Mouse (Mus musculus): ENCODE data around the gene Kcnc1. TPM values are rescaled to one million over a fixed set of nuclear protein-coding genes. Genes with fewer than 3 reads are reported as not detected.

The Kcnc1 gene
- polyA plus RNA-seq, 1 experiment from 2014 or later, result not detected

GRCm38 (mm10) chr7:46401371-46402180 is 5.3 kb downstream of the Kcnc1 start:
- H3K36me3 ChIP-seq (ENCODE audit: inconsistent target), result no peaks in the 10 kb centered on the region
- H3K4me3 ChIP-seq (ENCODE audit: inconsistent target), result no peak overlapping the region
- H3K27ac ChIP-seq, result no peak overlapping the region
- WGBS (ENCODE audit: missing documents), result 69% methylated on average over 3 of the region's 3 CpGs
- no peaks in the 10 kb centered on the region for H3K79me2 ChIP-seq (ENCODE audit: inconsistent target)

- H3K4me3 ChIP-seq (ENCODE audit: inconsistent target), result no peak overlapping the region
- 90% methylated on average over 15 of the region's 15 CpGs for WGBS (ENCODE audit: missing documents)
Measured at GRCm38 (mm10) chr7:46403616-46404485, 7.6 kb downstream of the Kcnc1 start.

GRCm38 (mm10) chr7:46404756-46405155 is 8.5 kb downstream of the Kcnc1 start:
- no peaks in the 10 kb centered on the region for H3K36me3 ChIP-seq (ENCODE audit: inconsistent target)
- H3K4me3 ChIP-seq (ENCODE audit: inconsistent target), result no peak overlapping the region
- H3K27ac ChIP-seq, result no peak overlapping the region
- no peaks in the 10 kb centered on the region for H3K79me2 ChIP-seq (ENCODE audit: inconsistent target)
- 81% methylated on average over 7 of the region's 7 CpGs for WGBS (ENCODE audit: missing documents)

More at GRCm38 (mm10) chr7:46403616-46404485, 7.6 kb downstream of the Kcnc1 start:
- Histone ChIP-seq H3K36me3 (ENCODE audit: inconsistent target) (no peaks in the 10 kb centered on the region), H3K27ac (no peak overlapping the region), H3K79me2 (ENCODE audit: inconsistent target) (no peaks in the 10 kb centered on the region)

- Histone ChIP-seq H3K27ac (no peak overlapping the region), H3K36me3 (ENCODE audit: inconsistent target) (no peaks in the 10 kb centered on the region), H3K79me2 (ENCODE audit: inconsistent target) (no peaks in the 10 kb centered on the region), H3K4me3 (ENCODE audit: inconsistent target) (no peak overlapping the region)
- 88% methylated on average over 9 of the region's 9 CpGs for WGBS (ENCODE audit: missing documents)
Measured at GRCm38 (mm10) chr7:46408606-46409005, 12.3 kb downstream of the Kcnc1 start.

- Histone ChIP-seq H3K79me2 (ENCODE audit: inconsistent target) (no peaks in the 10 kb centered on the region), H3K36me3 (ENCODE audit: inconsistent target) (no peaks in the 10 kb centered on the region), H3K4me3 (ENCODE audit: inconsistent target) (no peak overlapping the region), H3K27ac (no peak overlapping the region)
- WGBS (ENCODE audit: missing documents), result 13% methylated on average over 12 of the region's 12 CpGs
Measured at GRCm38 (mm10) chr7:46409204-46409789, 13.0 kb downstream of the Kcnc1 start.

- Histone ChIP-seq H3K36me3 (ENCODE audit: inconsistent target) (no peaks in the 10 kb centered on the region), H3K27ac (no peak overlapping the region), H3K4me3 (ENCODE audit: inconsistent target) (no peak overlapping the region), H3K79me2 (ENCODE audit: inconsistent target) (no peaks in the 10 kb centered on the region)
- 83% methylated on average over 5 of the region's 6 CpGs for WGBS (ENCODE audit: missing documents)
Measured at GRCm38 (mm10) chr7:46410727-46411126, 14.4 kb downstream of the Kcnc1 start.

DNA sequence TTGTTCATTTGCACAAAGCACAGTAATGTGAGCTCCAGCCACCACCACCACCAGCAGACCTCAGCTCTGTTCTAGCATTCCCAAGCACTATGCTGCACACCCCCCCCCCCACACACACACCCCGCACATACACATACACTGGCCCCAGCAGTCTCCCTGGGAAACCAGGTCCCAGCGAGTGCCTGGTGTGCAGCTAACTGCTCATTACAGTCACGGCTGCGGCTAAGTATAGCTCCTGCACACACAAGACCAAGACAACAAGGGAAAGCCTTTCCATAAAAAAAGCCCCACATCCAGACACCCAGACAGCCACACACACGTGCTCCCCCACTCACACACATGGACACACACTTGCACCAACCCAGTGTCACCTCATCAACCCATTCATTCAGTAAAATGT is 16.5 kb downstream of the Kcnc1 start:
- H3K4me3 ChIP-seq (ENCODE audit: inconsistent target), result no peak overlapping the region
- no peak overlapping the region for H3K27ac ChIP-seq
- no peaks in the 10 kb centered on the region for H3K79me2 ChIP-seq (ENCODE audit: inconsistent target)
- 92% methylated on average over 5 of the region's 5 CpGs for WGBS (ENCODE audit: missing documents)
- H3K36me3 ChIP-seq (ENCODE audit: inconsistent target), result no peaks in the 10 kb centered on the region

DNA sequence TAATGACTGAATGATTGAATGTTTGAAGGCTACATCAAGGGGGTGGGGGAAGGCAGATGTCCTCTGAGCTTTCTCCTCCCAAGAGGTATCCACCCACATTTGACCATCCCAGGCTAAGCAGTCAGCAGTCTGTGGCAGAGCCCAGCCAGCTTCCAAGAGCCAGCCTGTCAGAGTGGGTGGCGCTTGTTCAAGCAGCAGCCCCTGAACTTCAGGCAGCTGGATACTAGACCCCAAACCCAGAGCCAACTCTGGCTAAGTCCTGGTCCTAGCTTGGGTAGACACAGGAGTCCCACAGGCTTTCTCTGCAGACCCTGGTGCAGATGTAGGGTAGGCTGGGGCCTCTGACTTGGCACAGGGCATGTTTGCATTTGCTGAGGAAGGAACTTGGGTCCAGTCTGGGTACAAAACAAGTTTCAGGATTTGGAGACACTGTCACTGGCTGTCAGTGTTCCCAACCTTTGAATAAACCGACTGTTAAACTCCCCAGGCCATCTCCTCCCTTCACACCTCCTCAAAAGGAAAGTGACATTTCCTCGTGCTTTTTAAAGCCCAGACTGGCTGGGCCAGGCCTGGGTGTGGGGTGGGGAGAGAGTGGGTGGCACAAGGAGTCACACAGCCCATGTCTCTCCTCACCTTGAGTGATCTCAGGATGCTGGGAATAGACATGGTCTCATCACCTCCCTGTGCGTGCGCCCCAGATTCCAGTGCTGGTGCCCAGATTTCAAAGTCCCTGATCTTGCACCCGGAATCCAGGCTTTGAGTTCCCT is 17.8 kb downstream of the Kcnc1 start:
- 63% methylated on average over 6 of the region's 6 CpGs for WGBS (ENCODE audit: missing documents)
- no peak overlapping the region for H3K27ac ChIP-seq
- H3K36me3 ChIP-seq (ENCODE audit: inconsistent target), result no peaks in the 10 kb centered on the region
- H3K79me2 ChIP-seq (ENCODE audit: inconsistent target), result no peaks in the 10 kb centered on the region
- no peak overlapping the region for H3K4me3 ChIP-seq (ENCODE audit: inconsistent target)

DNA sequence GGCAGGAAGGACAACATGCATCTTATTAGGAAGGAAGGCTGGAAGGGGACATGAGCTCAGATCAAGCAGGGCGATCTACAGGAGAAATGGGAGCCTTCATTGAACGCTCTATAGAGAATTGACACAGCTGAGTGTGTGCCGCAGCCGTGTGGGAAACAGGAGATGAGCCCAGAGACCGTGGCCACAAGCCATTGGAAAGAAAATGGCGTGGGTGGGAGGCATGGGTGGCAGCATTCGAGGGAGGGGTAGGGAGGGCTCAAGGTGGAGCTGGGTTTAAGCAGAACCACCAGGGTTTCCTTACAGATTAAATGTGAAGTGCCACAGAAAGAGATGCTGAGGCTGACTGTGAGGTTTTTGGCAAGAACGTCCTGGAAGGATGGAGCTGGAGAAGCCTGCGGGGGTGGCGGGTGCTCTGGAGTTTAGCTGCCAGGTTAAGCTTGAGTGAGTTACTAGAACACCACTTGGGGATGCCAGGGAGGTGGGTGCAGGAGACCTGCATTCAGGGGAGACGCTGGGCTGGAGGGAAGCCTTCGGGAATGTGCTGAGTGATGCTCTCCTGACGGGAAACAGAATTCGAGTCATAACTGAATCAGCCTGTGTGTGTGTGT is 19.6 kb downstream of the Kcnc1 start:
- WGBS (ENCODE audit: missing documents), result 76% methylated on average over 14 of the region's 14 CpGs
- Histone ChIP-seq H3K36me3 (ENCODE audit: inconsistent target) (no peaks in the 10 kb centered on the region), H3K4me3 (ENCODE audit: inconsistent target) (no peak overlapping the region), H3K79me2 (ENCODE audit: inconsistent target) (no peaks in the 10 kb centered on the region), H3K27ac (no peak overlapping the region)

GRCm38 (mm10) chr7:46417467-46417866 is 21.2 kb downstream of the Kcnc1 start:
- Histone ChIP-seq H3K36me3 (ENCODE audit: inconsistent target) (no peaks in the 10 kb centered on the region), H3K27ac (no peak overlapping the region), H3K4me3 (ENCODE audit: inconsistent target) (no peak overlapping the region), H3K79me2 (ENCODE audit: inconsistent target) (no peaks in the 10 kb centered on the region)
- WGBS (ENCODE audit: missing documents), result 84% methylated on average over 7 of the region's 7 CpGs

DNA sequence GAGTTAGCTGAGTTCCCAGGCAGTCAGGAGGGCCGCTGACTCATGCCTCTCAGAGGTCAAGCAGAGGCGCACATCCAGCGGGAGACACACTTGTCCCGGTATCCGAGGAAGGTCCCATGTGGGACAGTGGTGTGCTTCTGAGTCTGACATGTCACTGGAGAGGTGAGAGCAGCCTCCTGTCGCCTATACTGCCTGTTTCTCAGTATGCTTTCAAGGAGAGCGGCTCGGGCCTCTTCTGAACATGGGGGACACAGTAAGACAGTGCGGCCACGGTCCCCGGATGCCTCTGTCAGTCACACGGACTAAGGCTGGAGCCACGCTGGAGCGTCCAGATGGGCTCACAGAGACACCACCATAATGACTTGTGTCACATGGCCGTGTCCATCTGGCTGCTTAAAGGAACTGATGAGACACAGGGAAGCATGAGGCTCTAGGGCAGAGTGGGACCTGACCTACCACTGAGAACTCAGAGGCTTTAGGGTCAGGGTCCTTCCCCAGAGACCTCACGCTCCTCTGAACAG is 21.9 kb downstream of the Kcnc1 start:
- H3K79me2 ChIP-seq (ENCODE audit: inconsistent target), result no peaks in the 10 kb centered on the region
- no peak overlapping the region for H3K27ac ChIP-seq
- 85% methylated on average over 15 of the region's 16 CpGs for WGBS (ENCODE audit: missing documents)
- no peaks in the 10 kb centered on the region for H3K36me3 ChIP-seq (ENCODE audit: inconsistent target)
- H3K4me3 ChIP-seq (ENCODE audit: inconsistent target), result no peak overlapping the region

DNA sequence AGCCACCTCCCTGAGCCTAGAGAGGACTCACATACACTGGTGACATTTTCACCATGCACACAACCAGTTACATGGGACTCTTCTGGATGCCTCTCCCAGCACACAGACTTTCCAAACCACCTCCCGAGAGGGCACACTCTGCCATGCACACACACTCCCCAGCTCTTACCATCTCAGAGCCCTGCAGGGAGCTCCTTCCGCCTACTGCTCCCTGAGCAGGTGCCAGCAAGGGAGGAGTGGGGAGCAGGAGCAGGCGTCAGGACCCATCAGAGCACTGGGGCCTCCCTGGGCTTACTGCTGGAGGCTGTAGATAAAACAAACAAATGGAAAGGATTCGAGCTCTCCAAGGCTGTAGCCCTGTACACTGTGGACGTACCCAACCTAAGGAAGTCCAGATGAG is 25.2 kb downstream of the Kcnc1 start:
- no peaks in the 10 kb centered on the region for H3K36me3 ChIP-seq (ENCODE audit: inconsistent target)
- WGBS (ENCODE audit: missing documents), result 72% methylated on average over 5 of the region's 5 CpGs
- H3K79me2 ChIP-seq (ENCODE audit: inconsistent target), result no peaks in the 10 kb centered on the region
- H3K4me3 ChIP-seq (ENCODE audit: inconsistent target), result no peak overlapping the region
- H3K27ac ChIP-seq, result no peak overlapping the region

DNA sequence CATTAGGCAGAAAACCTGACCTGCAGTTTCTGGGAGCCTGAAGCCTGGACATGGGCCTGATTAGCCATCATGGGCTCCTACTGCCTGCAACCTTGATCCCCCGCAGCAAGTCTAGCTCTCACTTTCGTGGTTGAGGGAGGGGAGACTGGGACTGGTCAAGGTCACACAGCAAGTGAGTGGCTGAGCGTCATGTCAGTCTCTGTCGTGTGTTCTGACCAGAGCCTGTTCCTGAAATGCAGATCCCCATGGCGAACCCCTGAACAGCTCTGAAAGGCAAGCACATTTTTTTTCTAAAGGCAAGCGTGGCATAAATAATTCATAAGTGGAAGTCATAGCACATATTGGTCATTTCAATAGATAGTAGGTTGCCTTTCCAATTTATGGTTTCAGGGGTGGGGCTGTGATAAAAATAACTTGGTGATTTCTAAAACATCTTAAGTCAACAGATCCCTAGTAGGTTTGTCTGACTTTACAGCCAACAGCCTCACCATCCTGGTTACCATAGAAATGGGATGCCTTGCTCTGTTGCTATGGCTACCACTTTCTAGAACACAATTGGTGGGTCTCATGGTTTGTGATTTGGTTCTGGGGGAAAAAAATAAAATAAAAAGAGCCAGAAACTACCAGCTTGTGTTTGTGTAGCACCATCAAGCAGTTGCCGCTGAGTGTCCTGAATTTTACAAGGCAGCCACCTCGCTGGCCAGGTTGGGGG is 25.9 kb downstream of the Kcnc1 start:
- Histone ChIP-seq H3K79me2 (ENCODE audit: inconsistent target) (no peaks in the 10 kb centered on the region), H3K36me3 (ENCODE audit: inconsistent target) (no peaks in the 10 kb centered on the region), H3K27ac (no peak overlapping the region), H3K4me3 (ENCODE audit: inconsistent target) (no peak overlapping the region)
- WGBS (ENCODE audit: missing documents), result 87% methylated on average over 8 of the region's 8 CpGs
